Mouse (Mus musculus): ENCODE data around the gene Ift20. TPM values are rescaled to one million over a fixed set of nuclear protein-coding genes. Genes with fewer than 3 reads are reported as not detected.

The Ift20 gene
- 111 and 117 TPM in 2 replicates for polyA plus RNA-seq (2015; fragmentation: Nextera tagmentation; extraction: Ambion mirVana)

- H3K27ac ChIP-seq (ENCODE audit: low read length): peak within 1 kb of the TSS; percentile 91
- H3K36me3 ChIP-seq (ENCODE audit: control insufficient read depth, insufficient read depth): peaks cover 10% of the 10 kb centered on the region
- 0% methylated on average over 52 of the region's 52 CpGs for WGBS
- ATAC-seq: peak; percentile 99
- peak within 1 kb of the TSS; percentile 69 for H3K4me3 ChIP-seq (replicated peaks; ENCODE audit: low read length)
- peaks cover 26% of the 10 kb centered on the region for H3K4me1 ChIP-seq (replicated peaks; ENCODE audit: control insufficient read depth, insufficient read depth, low read length)
- no peaks in the 10 kb centered on the region for H3K27me3 ChIP-seq (replicated peaks; ENCODE audit: control insufficient read depth, insufficient read depth, low read length)
- peak within 1 kb of the TSS; percentile 80 for H3K9ac ChIP-seq (replicated peaks; ENCODE audit: low read depth, low read length)
- peak within 1 kb of the TSS; percentile 88 for H3K4me2 ChIP-seq (ENCODE audit: low read length)
- no peaks in the 10 kb centered on the region for H3K9me3 ChIP-seq (ENCODE audit: control insufficient read depth, low read length)
Measured at GRCm38 (mm10) chr11:78536080-78536689, at the start of gene Ift20, which contains the start of gene Tnfaip1. Ift20 (plus strand) TSS chr11:78536361. Tnfaip1 (minus strand) TSS chr11:78536332.

GRCm38 (mm10) chr11:78488168-78488567, 48.0 kb upstream of the Ift20 start:
- peaks cover 14% of the 10 kb centered on the region for H3K4me1 ChIP-seq (replicated peaks; ENCODE audit: control insufficient read depth, insufficient read depth, low read length)
- H3K9ac ChIP-seq (replicated peaks; ENCODE audit: low read depth, low read length): no peak overlapping the region
- no peak overlapping the region for H3K27ac ChIP-seq (ENCODE audit: low read length)
- 2% methylated on average over 8 of the region's 8 CpGs for WGBS
- ATAC-seq: no peak
- H3K4me2 ChIP-seq (ENCODE audit: low read length): no peak overlapping the region
- H3K4me3 ChIP-seq (replicated peaks; ENCODE audit: low read length): no peak overlapping the region
- H3K36me3 ChIP-seq (ENCODE audit: control insufficient read depth, insufficient read depth): peaks cover 15% of the 10 kb centered on the region
- H3K9me3 ChIP-seq (ENCODE audit: control insufficient read depth, low read length): no peaks in the 10 kb centered on the region
- H3K27me3 ChIP-seq (replicated peaks; ENCODE audit: control insufficient read depth, insufficient read depth, low read length): 0 out of 2 replicates have a peak, but pooled peaks cover 5% of the 10 kb centered on the region

DNA sequence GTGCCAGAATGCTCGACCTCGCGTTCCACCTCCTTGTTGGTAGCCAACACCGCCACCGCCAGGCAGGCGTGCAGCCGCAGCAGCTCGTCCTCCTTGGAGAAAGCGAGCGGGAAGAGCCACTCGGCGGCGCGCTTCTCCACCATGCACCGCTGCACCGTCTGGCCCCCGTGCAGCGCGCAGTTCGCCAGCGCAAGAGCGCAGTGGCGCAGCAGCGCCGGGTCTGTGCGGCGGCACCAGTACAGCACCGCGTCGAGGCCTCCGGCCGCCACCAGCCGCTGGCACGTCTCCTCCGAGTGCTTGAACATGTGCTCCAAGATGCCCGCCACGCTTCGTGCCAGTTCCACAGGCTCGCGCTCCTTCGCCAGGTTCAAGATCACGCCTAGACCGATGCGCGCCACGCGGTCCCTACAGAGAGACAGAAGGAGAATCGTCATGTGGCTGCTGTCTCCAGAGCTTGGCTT, 45.4 kb upstream of the Ift20 start:
- 5% methylated on average over 48 of the region's 48 CpGs for WGBS
- Histone ChIP-seq H3K27ac (ENCODE audit: low read length) (no peak overlapping the region), H3K9me3 (ENCODE audit: control insufficient read depth, low read length) (no peaks in the 10 kb centered on the region), H3K4me1 (replicated peaks; ENCODE audit: control insufficient read depth, insufficient read depth, low read length) (peaks cover 30% of the 10 kb centered on the region), H3K4me3 (replicated peaks; ENCODE audit: low read length) (peak overlapping the region; percentile 37), H3K27me3 (replicated peaks; ENCODE audit: control insufficient read depth, insufficient read depth, low read length) (0 out of 2 replicates have a peak, but pooled peaks cover 5% of the 10 kb centered on the region), H3K36me3 (ENCODE audit: control insufficient read depth, insufficient read depth) (peaks cover 7% of the 10 kb centered on the region; the same call in 1 of the 2 replicates), H3K9ac (replicated peaks; ENCODE audit: low read depth, low read length) (peak overlapping the region; percentile 53), H3K4me2 (ENCODE audit: low read length) (peak overlapping the region; percentile 58)
- peak; percentile 84 for ATAC-seq

DNA sequence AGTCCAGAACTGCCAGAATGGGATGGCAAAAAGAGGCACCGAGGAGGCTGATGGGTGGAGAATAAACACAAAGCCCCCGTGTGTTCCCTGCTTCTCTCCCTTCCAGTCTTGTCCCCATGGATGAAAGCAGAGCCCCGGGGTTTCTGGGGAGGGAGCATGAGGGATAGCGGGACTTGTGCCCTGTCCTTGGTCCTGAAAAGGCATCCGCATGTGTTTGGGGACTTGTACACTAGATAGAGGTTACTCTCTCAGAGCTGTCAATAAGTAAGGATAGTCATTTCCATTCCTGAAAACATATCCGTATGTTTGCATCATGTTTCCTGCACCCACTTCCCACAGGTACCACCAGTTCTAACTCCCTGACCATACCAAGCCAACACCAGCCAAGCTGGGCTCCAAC, 40.3 kb upstream of the Ift20 start:
- Histone ChIP-seq H3K27me3 (replicated peaks; ENCODE audit: control insufficient read depth, insufficient read depth, low read length) (0 out of 2 replicates have a peak, but pooled peaks cover 2% of the 10 kb centered on the region), H3K4me2 (ENCODE audit: low read length) (peak overlapping the region; percentile 87), H3K36me3 (ENCODE audit: control insufficient read depth, insufficient read depth) (no peaks in the 10 kb centered on the region), H3K9me3 (ENCODE audit: control insufficient read depth, low read length) (no peaks in the 10 kb centered on the region), H3K27ac (ENCODE audit: low read length) (no peak overlapping the region; the same call in 1 of the 2 replicates), H3K9ac (replicated peaks; ENCODE audit: low read depth, low read length) (peak overlapping the region; percentile 95; the same call in 1 of the 2 replicates), H3K4me3 (replicated peaks; ENCODE audit: low read length) (peak overlapping the region; percentile 63), H3K4me1 (replicated peaks; ENCODE audit: control insufficient read depth, insufficient read depth, low read length) (peaks cover 34% of the 10 kb centered on the region)
- WGBS: 7% methylated on average over 6 of the region's 6 CpGs
- ATAC-seq: no peak

DNA sequence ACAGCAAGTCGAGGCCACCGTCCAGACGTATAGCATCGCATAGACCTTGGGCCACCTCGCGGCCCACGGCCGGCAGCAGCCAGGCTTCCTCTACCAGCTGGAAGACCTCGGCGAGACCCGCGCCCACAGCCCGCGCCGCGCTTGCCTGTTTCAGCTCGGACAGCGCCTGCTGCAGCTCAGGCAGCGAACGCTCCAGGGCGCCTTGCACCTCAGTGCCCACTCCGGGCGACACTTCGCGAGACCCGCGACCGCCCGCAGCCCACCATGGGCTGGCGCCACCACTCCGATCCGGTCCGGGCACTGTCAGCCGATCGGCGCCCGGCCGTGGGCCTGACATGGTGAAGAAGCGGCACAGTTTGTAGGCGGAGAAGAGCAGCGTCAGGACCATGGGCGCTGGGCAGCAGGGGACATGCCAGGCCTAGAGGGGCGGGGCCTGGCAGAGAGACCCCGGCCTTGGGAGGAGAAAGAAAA, 39.1 kb upstream of the Ift20 start:
- Histone ChIP-seq H3K4me3 (replicated peaks; ENCODE audit: low read length) (peak overlapping the region; percentile 63), H3K27me3 (replicated peaks; ENCODE audit: control insufficient read depth, insufficient read depth, low read length) (0 out of 2 replicates have a peak, but pooled peaks cover 2% of the 10 kb centered on the region), H3K9ac (replicated peaks; ENCODE audit: low read depth, low read length) (peak overlapping the region; percentile 95), H3K27ac (ENCODE audit: low read length) (peak overlapping the region; percentile 93), H3K9me3 (ENCODE audit: control insufficient read depth, low read length) (no peaks in the 10 kb centered on the region), H3K4me1 (replicated peaks; ENCODE audit: control insufficient read depth, insufficient read depth, low read length) (peaks cover 28% of the 10 kb centered on the region), H3K4me2 (ENCODE audit: low read length) (peak overlapping the region; percentile 87), H3K36me3 (ENCODE audit: control insufficient read depth, insufficient read depth) (no peaks in the 10 kb centered on the region)
- peak; percentile 64 for ATAC-seq
- 0% methylated on average over 44 of the region's 44 CpGs for WGBS

DNA sequence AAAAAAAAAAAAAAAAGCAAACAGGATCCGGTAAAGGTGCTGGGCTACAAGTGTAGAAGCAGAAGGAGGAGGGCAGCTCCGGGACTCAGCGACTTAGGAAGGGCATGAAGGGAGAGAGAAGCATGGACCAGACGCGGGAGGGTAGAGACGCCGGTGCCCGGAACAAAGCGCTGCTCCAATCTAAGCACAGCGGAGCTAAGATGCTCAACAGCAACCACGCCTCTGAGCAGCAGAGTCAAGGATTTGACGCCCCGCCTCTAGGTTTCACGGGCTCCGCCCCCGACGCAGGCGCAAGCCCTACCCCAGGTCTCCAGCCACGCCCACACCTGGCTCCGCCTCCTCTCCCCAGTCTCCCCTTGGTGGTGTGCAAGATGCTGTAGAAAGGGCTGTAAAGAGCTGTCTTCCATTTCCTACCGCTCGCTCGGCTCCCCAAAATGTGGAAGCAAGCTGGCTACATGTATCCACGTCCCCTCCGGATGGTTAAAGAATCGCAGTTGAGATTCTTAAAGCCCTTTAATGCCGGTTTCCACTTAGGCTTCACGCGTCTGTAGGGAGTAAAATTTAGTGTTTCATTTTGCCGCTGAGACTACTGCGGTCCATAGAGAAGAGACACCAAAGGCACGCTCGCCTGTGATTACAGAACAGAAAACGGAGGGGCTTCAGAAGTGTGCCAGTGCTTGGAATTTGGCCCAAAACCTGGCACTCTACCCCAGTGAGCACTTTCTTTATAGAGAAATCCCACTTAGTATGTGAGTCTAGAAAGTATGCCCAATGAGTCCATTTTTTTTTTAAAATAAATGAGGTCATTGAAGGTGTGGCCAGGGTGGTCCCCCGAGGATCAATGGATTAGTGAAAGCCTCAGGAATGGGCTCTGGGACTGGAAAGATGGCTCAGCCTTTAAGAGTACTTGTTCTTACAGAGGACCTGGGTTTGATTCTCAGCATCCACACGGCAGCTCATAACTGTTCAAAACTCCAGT, 38.3 kb upstream of the Ift20 start, which contains the start of gene Sarm1:
Gene Sarm1, minus strand, starts transcription at position 211 of the 979 bp plus-strand sequence.
- WGBS: 3% methylated on average over 36 of the region's 36 CpGs

DNA sequence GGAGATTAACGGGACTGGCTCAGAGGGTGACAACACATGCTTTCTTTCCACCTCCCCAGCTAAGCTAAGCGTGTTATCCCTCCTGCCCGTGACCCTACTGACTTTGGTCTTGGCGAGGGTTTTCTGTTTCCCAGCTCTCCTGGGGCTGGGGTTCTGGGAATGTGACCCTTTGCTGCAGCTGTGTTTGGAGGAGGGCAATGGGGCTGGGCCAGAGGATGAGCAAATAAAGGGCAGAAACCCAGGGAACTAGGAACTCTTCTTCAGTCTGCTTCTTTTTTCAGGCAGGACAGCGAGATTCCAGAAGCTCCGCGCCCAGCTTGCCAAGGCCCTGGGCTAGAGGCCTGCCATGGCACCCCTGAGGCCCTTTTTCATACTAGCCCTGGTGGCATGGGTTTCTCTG, 37.2 kb upstream of the Ift20 start, which contains the start of gene Vtn:
Gene Vtn, plus strand, starts transcription at position 88 of the 400 bp plus-strand sequence.
- Histone ChIP-seq H3K9me3 (ENCODE audit: control insufficient read depth, low read length) (no peaks in the 10 kb centered on the region), H3K4me3 (replicated peaks; ENCODE audit: low read length) (peak within 1 kb of the TSS; percentile 63), H3K27me3 (replicated peaks; ENCODE audit: control insufficient read depth, insufficient read depth, low read length) (0 out of 2 replicates have a peak, but pooled peaks cover 2% of the 10 kb centered on the region), H3K27ac (ENCODE audit: low read length) (peak within 1 kb of the TSS; percentile 93), H3K4me1 (replicated peaks; ENCODE audit: control insufficient read depth, insufficient read depth, low read length) (peaks cover 32% of the 10 kb centered on the region), H3K4me2 (ENCODE audit: low read length) (peak within 1 kb of the TSS; percentile 87), H3K36me3 (ENCODE audit: control insufficient read depth, insufficient read depth) (no peaks in the 10 kb centered on the region), H3K9ac (replicated peaks; ENCODE audit: low read depth, low read length) (peak within 1 kb of the TSS; percentile 95)
- ATAC-seq: no peak
- 71% methylated on average over 7 of the region's 7 CpGs for WGBS

More for the DNA sequence above, 38.3 kb upstream of the Ift20 start, which contains the start of gene Sarm1:
- Histone ChIP-seq H3K9me3 (ENCODE audit: control insufficient read depth, low read length) (no peaks in the 10 kb centered on the region), H3K4me3 (replicated peaks; ENCODE audit: low read length) (peak within 1 kb of the TSS; percentile 63), H3K27ac (ENCODE audit: low read length) (peak within 1 kb of the TSS; percentile 93), H3K27me3 (replicated peaks; ENCODE audit: control insufficient read depth, insufficient read depth, low read length) (0 out of 2 replicates have a peak, but pooled peaks cover 2% of the 10 kb centered on the region), H3K36me3 (ENCODE audit: control insufficient read depth, insufficient read depth) (no peaks in the 10 kb centered on the region), H3K9ac (replicated peaks; ENCODE audit: low read depth, low read length) (peak within 1 kb of the TSS; percentile 95), H3K4me2 (ENCODE audit: low read length) (peak within 1 kb of the TSS; percentile 87), H3K4me1 (replicated peaks; ENCODE audit: control insufficient read depth, insufficient read depth, low read length) (peaks cover 28% of the 10 kb centered on the region)
- peak; percentile 98 for ATAC-seq

GRCm38 (mm10) chr11:78499543-78499942, 36.6 kb upstream of the Ift20 start:
- WGBS: 52% methylated on average over 16 of the region's 16 CpGs
- H3K4me1 ChIP-seq (replicated peaks; ENCODE audit: control insufficient read depth, insufficient read depth, low read length): peaks cover 28% of the 10 kb centered on the region
- H3K9me3 ChIP-seq (ENCODE audit: control insufficient read depth, low read length): no peaks in the 10 kb centered on the region
- H3K36me3 ChIP-seq (ENCODE audit: control insufficient read depth, insufficient read depth): no peaks in the 10 kb centered on the region
- H3K27ac ChIP-seq (ENCODE audit: low read length): no peak overlapping the region
- H3K4me2 ChIP-seq (ENCODE audit: low read length): no peak overlapping the region
- no peak overlapping the region for H3K4me3 ChIP-seq (replicated peaks; ENCODE audit: low read length)
- H3K27me3 ChIP-seq (replicated peaks; ENCODE audit: control insufficient read depth, insufficient read depth, low read length): 0 out of 2 replicates have a peak, but pooled peaks cover 2% of the 10 kb centered on the region
- ATAC-seq: no peak
- H3K9ac ChIP-seq (replicated peaks; ENCODE audit: low read depth, low read length): no peak overlapping the region
